ENCODE assay signal across 9 mouse cellular contexts in the genomic region with DNA sequence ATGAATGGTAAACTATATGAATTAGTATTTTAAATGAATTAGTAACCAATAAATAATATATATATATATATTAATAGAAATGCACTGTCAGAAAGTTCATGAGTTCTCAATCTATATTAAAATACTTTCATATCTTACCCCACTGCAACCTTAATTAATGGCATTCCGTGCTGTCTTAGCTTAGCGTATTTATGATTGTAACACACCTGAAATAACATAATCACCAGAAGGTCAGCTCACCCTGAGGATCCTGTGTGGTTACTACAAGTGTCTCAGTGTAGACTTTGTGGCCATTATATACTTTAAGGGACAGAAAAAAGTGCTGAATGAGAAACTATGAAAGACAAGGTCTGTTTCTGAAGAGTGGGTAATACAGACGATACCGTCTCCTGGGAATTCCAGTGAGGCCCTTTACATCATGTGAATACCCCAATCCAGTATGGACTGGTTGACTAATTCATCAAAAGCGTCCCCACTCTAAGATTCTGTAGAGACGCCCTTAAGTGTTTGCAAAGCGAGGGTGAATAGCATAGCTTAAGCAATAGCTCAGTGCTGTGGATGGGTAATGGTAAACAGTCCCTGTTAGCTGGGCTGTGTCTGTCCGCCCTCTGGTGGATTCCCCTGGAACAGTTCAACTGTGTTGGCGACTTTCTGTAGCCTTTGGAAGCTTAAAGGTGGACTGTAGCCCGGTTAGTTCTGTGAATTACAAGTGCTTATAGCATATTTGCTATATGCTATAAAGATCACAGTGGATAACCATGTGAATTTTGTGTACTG.
DNase-seq lines count a peak whose midpoint lies in the region; ATAC-seq and TF ChIP-seq lines count a peak whose summit lies in the region.
"Had no signal": no experiment of that assay in that cellular context is flagged by ENCODE, and none has a peak within 500 bp of the region (broad histone marks: within the 10 kb centered on the region; RNA-seq: fewer than 3 reads in every experiment).

No protein-coding gene starts in this region.

- H3K4me1 ChIP-seq in MEL (ENCODE audit: control insufficient read depth in 1 of 2, insufficient read depth in 2 of 2, low read length in 2 of 2): no peaks in the 10 kb centered on the region
- H3K4me1 ChIP-seq in cerebellum, adult 2 months (ENCODE audit: control insufficient read depth, insufficient read depth, low read length): no peaks in the 10 kb centered on the region
- H3K4me1 ChIP-seq in hindbrain, embryonic 10.5 days (replicated peaks): no peaks in the 10 kb centered on the region
- H3K4me1 ChIP-seq in lung, adult 2 months (ENCODE audit: control insufficient read depth, insufficient read depth, low read length): peaks cover 3% of the 10 kb centered on the region
- H3K4me1 ChIP-seq: heart, embryonic 13.5 days had no signal

- no peaks in the 10 kb centered on the region for H3K27me3 ChIP-seq in MEL (ENCODE audit: control insufficient read depth in 1 of 2, insufficient read depth in 2 of 2, low read length in 2 of 2)
- no peaks in the 10 kb centered on the region for H3K27me3 ChIP-seq in cerebellum, adult 2 months (ENCODE audit: control insufficient read depth, insufficient read depth, low read length)
- H3K27me3 ChIP-seq in hindbrain, embryonic 10.5 days (ENCODE audit: insufficient read depth, poor library complexity, severe bottlenecking): no peaks in the 10 kb centered on the region
- H3K27me3 ChIP-seq: heart, embryonic 13.5 days had no signal

- DNase-seq in MEL (ENCODE audit: low read depth, low spot score): peak; percentile 47
- peak; percentile 78 to 85 for DNase-seq in cerebellum, adult 2 months
- peak; percentile 70 for DNase-seq in forelimb bud, embryonic 11.5 days (ENCODE audit: low read depth, low spot score)
- peak; percentile 68 for DNase-seq in hindbrain, embryonic 10.5 days (ENCODE audit: low spot score)
- peak; percentile 61 to 82 for DNase-seq in layer of hippocampus, adult 2 months (ENCODE audit: low spot score in 2 of 2)
- peak; percentile 78 for DNase-seq in lung, adult 2 months
- peak; percentile 73 for DNase-seq in thymus, postnatal 0 days (ENCODE audit: low spot score)

- 41% methylated on average over 10 of the region's 10 CpGs for WGBS in cerebellum, adult 2 months
- WGBS in hindbrain, embryonic 10.5 days: 55% methylated on average over 10 of the region's 10 CpGs
- 26% methylated on average over 10 of the region's 10 CpGs for WGBS in lung, adult 2 months

- no peak overlapping the region for H3K9ac ChIP-seq in MEL (ENCODE audit: control insufficient read depth, low read depth, low read length, poor library complexity, severe bottlenecking)
- H3K9ac ChIP-seq: heart, embryonic 13.5 days had no signal

- peak; percentile 92 for ATAC-seq in neutrophil, adult 5-6 weeks (ENCODE audit: extremely low read depth, insufficient number of reproducible peaks, low FRiP score, poor library complexity, severe bottlenecking)

- H3K27ac ChIP-seq in MEL (ENCODE audit: control insufficient read depth, low read depth, low read length): no peak overlapping the region
- H3K27ac ChIP-seq in cerebellum, adult 2 months (ENCODE audit: insufficient read depth, low read length): no peak overlapping the region
- no peak overlapping the region for H3K27ac ChIP-seq in hindbrain, embryonic 10.5 days
- 0 out of 2 replicates have a peak overlapping the region, but pooled peaks have one; percentile 23 for H3K27ac ChIP-seq in layer of hippocampus, adult 2 months
- H3K27ac ChIP-seq: heart, embryonic 13.5 days had no signal

- no peaks in the 10 kb centered on the region; a peak in 1 of 4 replicates for H3K36me3 ChIP-seq in MEL (ENCODE audit: control insufficient read depth in 1 of 2, insufficient read depth in 2 of 2, low read length in 2 of 2)
- peaks cover 27% of the 10 kb centered on the region for H3K36me3 ChIP-seq in hindbrain, embryonic 10.5 days

- no peak for TF ChIP-seq EP300 in MEL (IDR thresholded peaks at IDR 0.05; ENCODE audit: low read depth in 1 of 2, low read length in 2 of 2)

- no peaks in the 10 kb centered on the region for H3K9me3 ChIP-seq in MEL (replicated peaks; ENCODE audit: insufficient read depth, low read length)
- H3K9me3 ChIP-seq in hindbrain, embryonic 10.5 days: no peaks in the 10 kb centered on the region
- H3K9me3 ChIP-seq: heart, embryonic 13.5 days had no signal

- TF ChIP-seq POLR2A in MEL (IDR thresholded peaks at IDR 0.05; ENCODE audit: control insufficient read depth in 1 of 2, insufficient read depth in 1 of 2, low read depth in 1 of 2, low read length in 2 of 2, poor library complexity in 1 of 2): no peak
- no peak for TF ChIP-seq POLR2A in cerebellum, adult 2 months (IDR thresholded peaks at IDR 0.05; ENCODE audit: borderline replicate concordance, insufficient read depth, low read length)
- TF ChIP-seq POLR2A in lung, adult 2 months (IDR thresholded peaks at IDR 0.05; ENCODE audit: borderline replicate concordance, extremely low read depth, low read depth, low read length): no peak

- no peak overlapping the region for H3K4me3 ChIP-seq in MEL (ENCODE audit: control insufficient read depth in 1 of 2, insufficient read depth in 1 of 2, low read depth in 2 of 2, low read length in 2 of 2)
- no peak overlapping the region for H3K4me3 ChIP-seq in cerebellum, adult 2 months (replicated peaks; ENCODE audit: insufficient read depth, low read depth, low read length)
- no peak overlapping the region for H3K4me3 ChIP-seq in hindbrain, embryonic 10.5 days
- H3K4me3 ChIP-seq in layer of hippocampus, adult 2 months: no peak overlapping the region
- no peak overlapping the region for H3K4me3 ChIP-seq in lung, adult 2 months (replicated peaks; ENCODE audit: extremely low read depth, low read depth, low read length)
- H3K4me3 ChIP-seq: heart, embryonic 13.5 days had no signal

- TF ChIP-seq CTCF in MEL (IDR thresholded peaks at IDR 0.05 in 2 of 3, conservative IDR thresholded peaks at IDR 0.05 in 1 of 3; ENCODE audit: control insufficient read depth in 1 of 3, insufficient read depth in 1 of 3, low read depth in 2 of 3, low read length in 3 of 3, poor library complexity in 1 of 3, severe bottlenecking in 1 of 3): peak; percentile 55 to 77 (median 67)
- TF ChIP-seq CTCF in cerebellum, adult 2 months (IDR thresholded peaks at IDR 0.05; ENCODE audit: borderline replicate concordance, insufficient read depth, low read depth, low read length): peak; percentile 97
- peak; percentile 98 for TF ChIP-seq CTCF in layer of hippocampus, adult 2 months (conservative IDR thresholded peaks at IDR 0.05)
- TF ChIP-seq CTCF in lung, adult 2 months (IDR thresholded peaks at IDR 0.05; ENCODE audit: insufficient read depth, low read length): peak; percentile 96

- peak; percentile 76 for TF ChIP-seq RAD21 in MEL (IDR thresholded peaks at IDR 0.05; ENCODE audit: low read depth, low read length)

- no peaks in the 10 kb centered on the region for H3K79me2 ChIP-seq in MEL (ENCODE audit: control insufficient read depth, insufficient read depth, low read length, poor library complexity)

TF ChIP-seq in MEL, 35 proteins besides CTCF, POLR2A, EP300 and RAD21:
- TF ChIP-seq SMC3 (IDR thresholded peaks at IDR 0.05; ENCODE audit: low read depth, low read length) (peak; percentile 85), ZC3H11A (IDR thresholded peaks at IDR 0.05; ENCODE audit: low read depth, low read length) (peak; percentile 59), MYC (IDR thresholded peaks at IDR 0.05; ENCODE audit: low read depth, low read length) (no peak)
